Mouse (Mus musculus) G1E (cell line): Measurements from ENCODE around the gene Klf12. TPM values are rescaled to one million over a fixed set of nuclear protein-coding genes. Genes with fewer than 3 reads are reported as not detected.

Experiments
- ATAC-seq: 2 replicates; pipeline ENCODE4 v1.8.0; 2016; ENCODE audit warnings: mild to moderate bottlenecking; ENCODE audit not compliant: insufficient number of reproducible peaks, poor library complexity, low FRiP score, severe bottlenecking; ENCODE audit errors: extremely low read depth
- DNase-seq: peaks from one replicate; pipeline ENCODE4 v3.0.0; 2012; ENCODE audit warnings: low spot score
- H3K27me3 ChIP-seq: 2 replicates; pipeline ENCODE4 v1.6.1; 2012; ENCODE audit warnings: mild to moderate bottlenecking, low read length, inconsistent platforms; ENCODE audit not compliant: insufficient read depth
- H3K36me3 ChIP-seq: replicated peaks from 2 replicates; pipeline ENCODE3; 2012; ENCODE audit warnings: mild to moderate bottlenecking, inconsistent platforms
- H3K4me1 ChIP-seq: 2 replicates; pipeline ENCODE4 v1.6.1; 2012; ENCODE audit warnings: low read depth, low read length, inconsistent platforms, mixed read lengths; ENCODE audit not compliant: insufficient read depth
- H3K4me3 ChIP-seq: 2 replicates; pipeline ENCODE4 v1.5.1; 2012; ENCODE audit warnings: low read depth, mild to moderate bottlenecking, inconsistent platforms, low read length, moderate library complexity, mixed read lengths
- H3K9me3 ChIP-seq: replicated peaks from 2 replicates; pipeline ENCODE4 v1.6.1; 2012; ENCODE audit warnings: inconsistent platforms
- CTCF ChIP-seq: IDR thresholded peaks from 2 replicates; pipeline ENCODE4 v1.5.1; 2012; ENCODE audit warnings: low read depth, low read length, inconsistent platforms, mixed read lengths
- GATA1 ChIP-seq: IDR thresholded peaks from 2 replicates; pipeline ENCODE4 v1.6.1; 2012; ENCODE audit warnings: borderline replicate concordance, low read length, inconsistent platforms, mixed read lengths
- GATA2 ChIP-seq: IDR thresholded peaks from 2 replicates; pipeline ENCODE4 v1.6.1; 2012; ENCODE audit warnings: low read depth, low read length, inconsistent platforms, borderline replicate concordance
- POLR2AphosphoS5 ChIP-seq: IDR thresholded peaks from 2 replicates; pipeline ENCODE4 v1.6.1; 2012; ENCODE audit warnings: low read depth, low read length, inconsistent platforms; ENCODE audit not compliant: insufficient replicate concordance
- TAL1 ChIP-seq: conservative IDR thresholded peaks from 2 replicates; pipeline ENCODE4 v1.6.1; 2012; ENCODE audit warnings: low read depth, low read length, inconsistent platforms, mixed read lengths
- polyA plus RNA-seq: library from polyadenylated mRNA; stranded (reverse); fragments of >175 nt; gene quantifications from 2 replicates; pipeline ENCODE4 v1.2.3, GENCODE M21; 2012
- total RNA-seq, 2 experiments: library from RNA; stranded (forward) in 1 of 2; stranded (reverse) in 1 of 2; fragments of 200-1000 nt in 1 of 2; fragments of >200 nt in 1 of 2; fragmentation: Nextera tagmentation in 1 of 2; gene quantifications; 2 replicates each; pipeline ENCODE4 v1.2.3; 2014 to 2017

The Klf12 gene
- total and polyA plus RNA-seq, 3 experiments, result 0.27 TPM; not detected in 2

DNA sequence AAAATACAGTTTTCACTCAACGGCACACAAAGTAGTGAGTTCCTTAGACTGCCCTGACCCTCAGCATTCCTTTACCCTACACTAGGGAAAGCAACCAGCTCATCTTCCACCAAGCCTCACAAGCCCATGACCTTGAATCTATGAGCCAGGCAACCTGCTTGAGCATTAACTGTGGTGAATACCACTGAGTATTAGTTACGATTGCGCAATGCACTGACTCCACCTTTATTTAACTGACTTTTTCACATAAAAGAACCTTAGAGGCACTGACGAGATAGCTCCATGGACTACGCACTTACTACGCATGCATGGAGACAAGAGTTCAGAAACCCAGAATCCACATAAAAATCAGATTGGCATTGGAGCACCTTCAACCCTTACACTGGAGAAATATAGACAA lies 158.4 kb downstream of the Klf12 start:
- no peak for DNase-seq
- H3K4me3 ChIP-seq, result no peak overlapping the region
- H3K27me3 ChIP-seq, result no peaks in the 10 kb centered on the region
- H3K4me1 ChIP-seq, result no peaks in the 10 kb centered on the region
- TF ChIP-seq GATA1 (no peak), GATA2 (no peak), CTCF (no peak), POLR2AphosphoS5 (no peak), TAL1 (no peak)
- H3K9me3 ChIP-seq, result peaks cover 51% of the 10 kb centered on the region
- H3K36me3 ChIP-seq, result no peaks in the 10 kb centered on the region
- no peak for ATAC-seq

GRCm38 (mm10) chr14:100121075-100121474 lies 163.4 kb downstream of the Klf12 start:
- H3K27me3 ChIP-seq, result no peaks in the 10 kb centered on the region
- no peaks in the 10 kb centered on the region for H3K4me1 ChIP-seq
- peaks cover 36% of the 10 kb centered on the region for H3K9me3 ChIP-seq
- TF ChIP-seq GATA1 (no peak), TAL1 (no peak), POLR2AphosphoS5 (no peak), GATA2 (no peak), CTCF (no peak)
- no peaks in the 10 kb centered on the region for H3K36me3 ChIP-seq
- ATAC-seq, result no peak
- DNase-seq, result no peak
- H3K4me3 ChIP-seq, result no peak overlapping the region

GRCm38 (mm10) chr14:100119866-100120265 lies 164.6 kb downstream of the Klf12 start:
- no peak for TF ChIP-seq TAL1
- TF ChIP-seq GATA2, result no peak
- TF ChIP-seq GATA1, result no peak
- no peak for TF ChIP-seq POLR2AphosphoS5
- TF ChIP-seq CTCF, result no peak
- no peak for ATAC-seq

DNA sequence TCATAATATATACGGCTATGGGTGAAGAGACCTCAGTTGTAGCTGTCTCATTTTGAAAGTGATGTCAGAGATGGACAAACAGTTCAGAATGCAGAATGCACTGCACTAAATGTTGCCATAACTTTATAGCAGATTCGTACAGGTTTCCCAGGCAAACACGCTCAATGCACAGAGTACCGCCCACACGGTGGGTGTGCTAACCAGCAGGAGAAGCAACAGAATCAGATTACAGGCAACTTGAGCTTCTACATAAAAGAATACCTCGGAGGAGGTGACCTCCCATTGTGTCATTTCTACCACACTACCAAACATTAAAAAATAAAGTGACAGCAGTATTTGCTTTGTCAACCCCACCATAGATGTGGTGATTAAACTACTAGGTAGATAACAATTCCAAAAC lies 171.1 kb downstream of the Klf12 start:
- Histone ChIP-seq H3K9me3 (peaks cover 44% of the 10 kb centered on the region), H3K4me3 (no peak overlapping the region), H3K4me1 (no peaks in the 10 kb centered on the region), H3K27me3 (no peaks in the 10 kb centered on the region), H3K36me3 (no peaks in the 10 kb centered on the region)
- ATAC-seq (no peak), DNase-seq (no peak)
- TF ChIP-seq CTCF (no peak), GATA1 (no peak), POLR2AphosphoS5 (no peak), TAL1 (no peak)

More at GRCm38 (mm10) chr14:100119866-100120265, 164.6 kb downstream of the Klf12 start:
- Histone ChIP-seq H3K36me3 (no peaks in the 10 kb centered on the region), H3K27me3 (no peaks in the 10 kb centered on the region), H3K4me1 (no peaks in the 10 kb centered on the region), H3K4me3 (no peak overlapping the region), H3K9me3 (peaks cover 34% of the 10 kb centered on the region)
- DNase-seq, result no peak

DNA sequence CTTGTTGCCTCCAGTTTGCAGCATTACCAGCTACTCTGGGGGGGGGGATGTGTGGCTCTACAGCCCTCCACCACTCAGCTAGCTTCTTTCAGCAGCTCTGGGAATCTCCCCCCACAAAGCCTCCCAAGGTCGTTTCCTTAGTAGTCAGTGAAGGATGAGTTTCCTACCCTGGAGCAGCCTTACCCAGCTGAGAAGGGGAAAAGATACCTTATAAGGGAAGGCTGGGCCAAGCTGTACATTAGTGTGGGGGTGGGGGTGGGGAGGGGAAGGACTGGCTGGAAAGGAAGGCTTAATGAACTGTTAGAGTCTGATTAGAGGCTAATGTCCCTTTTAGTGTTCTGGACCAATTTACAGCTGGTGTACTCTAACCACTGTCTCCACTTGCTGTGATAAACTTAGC lies 172.7 kb downstream of the Klf12 start:
- Histone ChIP-seq H3K36me3 (no peaks in the 10 kb centered on the region), H3K9me3 (peaks cover 48% of the 10 kb centered on the region), H3K4me3 (no peak overlapping the region), H3K4me1 (no peaks in the 10 kb centered on the region), H3K27me3 (no peaks in the 10 kb centered on the region)
- DNase-seq (no peak), ATAC-seq (no peak)
- TF ChIP-seq POLR2AphosphoS5 (no peak), CTCF (no peak), TAL1 (no peak), GATA1 (no peak), GATA2 (no peak)

DNA sequence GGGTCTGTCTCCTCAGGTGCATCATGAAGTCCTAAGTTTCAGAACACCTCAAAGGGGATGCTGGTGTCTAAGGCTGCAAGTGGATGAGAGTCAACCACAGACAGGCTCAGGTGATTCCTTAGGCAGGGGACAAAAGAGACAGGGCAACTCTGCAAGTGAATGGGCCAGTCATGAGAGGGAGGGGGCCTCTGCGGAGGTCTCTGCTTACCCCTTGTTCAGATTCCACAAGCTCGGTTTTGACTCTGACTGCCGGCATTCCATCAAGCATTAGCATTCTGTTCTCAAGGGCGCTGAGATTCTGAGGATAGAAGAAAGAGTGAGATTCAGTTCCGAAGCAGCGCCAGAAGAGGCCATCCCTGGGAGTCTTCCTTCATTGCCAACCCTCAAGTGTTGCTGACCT lies 174.9 kb downstream of the Klf12 start:
- DNase-seq, result no peak
- TF ChIP-seq TAL1 (no peak), GATA2 (no peak), CTCF (no peak), GATA1 (no peak), POLR2AphosphoS5 (no peak)
- no peaks in the 10 kb centered on the region for H3K4me1 ChIP-seq

GRCm38 (mm10) chr14:100105570-100105969 lies 178.9 kb downstream of the Klf12 start:
- no peak for ATAC-seq
- TF ChIP-seq POLR2AphosphoS5 (no peak), GATA1 (no peak), TAL1 (no peak), GATA2 (no peak), CTCF (no peak)
- Histone ChIP-seq H3K27me3 (no peaks in the 10 kb centered on the region), H3K36me3 (no peaks in the 10 kb centered on the region), H3K4me1 (no peaks in the 10 kb centered on the region), H3K4me3 (no peak overlapping the region), H3K9me3 (peaks cover 47% of the 10 kb centered on the region)
- no peak for DNase-seq

More for the DNA sequence above, 174.9 kb downstream of the Klf12 start:
- Histone ChIP-seq H3K27me3 (no peaks in the 10 kb centered on the region), H3K36me3 (no peaks in the 10 kb centered on the region), H3K9me3 (peaks cover 56% of the 10 kb centered on the region), H3K4me3 (no peak overlapping the region)
- no peak for ATAC-seq
